Mouse (Mus musculus) fat pad, adult 2 months (tissue): ENCODE data around the gene Eif4a1.
"Not testable (repeated sequence)": the region's sequence is repeated elsewhere in the genome, so short reads cannot be mapped to it uniquely, and the experiment has no call there.

Experiments used
- DNase-seq: peaks from one replicate; pipeline ENCODE4 v3.0.0-alpha.2; 2011; ENCODE audit warnings: low read depth, low spot score; ENCODE audit errors: extremely low read depth

Eif4a1 gene

DNA sequence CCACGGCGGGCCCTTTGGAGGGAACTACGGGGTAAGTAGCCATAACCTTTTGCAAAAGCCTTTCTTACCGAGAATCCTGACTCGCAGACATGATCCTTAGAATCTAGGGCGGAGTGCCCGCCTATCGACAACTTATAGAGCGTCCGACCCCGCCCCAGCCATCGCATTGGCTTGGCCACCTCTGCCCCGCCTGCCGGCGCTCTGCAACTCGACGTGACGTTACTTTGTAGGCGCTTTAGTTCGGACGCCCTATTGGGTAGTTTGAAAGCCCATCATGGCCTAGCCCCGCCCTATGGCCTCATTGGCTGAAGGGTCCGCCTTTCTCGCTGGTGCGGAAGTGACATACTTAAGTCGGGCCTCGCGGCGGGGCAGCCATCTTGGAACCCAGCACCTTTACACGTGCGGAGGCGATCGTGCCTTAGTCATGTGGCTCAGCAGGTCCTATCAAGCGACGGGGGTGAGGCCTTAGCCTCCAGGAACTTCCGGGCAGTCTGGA lies at the start of gene Eif4a1:
Gene Eif4a1 (minus strand): TSS at position 213 of the 496 bp plus-strand sequence.
- peak; percentile 99 for DNase-seq

DNA sequence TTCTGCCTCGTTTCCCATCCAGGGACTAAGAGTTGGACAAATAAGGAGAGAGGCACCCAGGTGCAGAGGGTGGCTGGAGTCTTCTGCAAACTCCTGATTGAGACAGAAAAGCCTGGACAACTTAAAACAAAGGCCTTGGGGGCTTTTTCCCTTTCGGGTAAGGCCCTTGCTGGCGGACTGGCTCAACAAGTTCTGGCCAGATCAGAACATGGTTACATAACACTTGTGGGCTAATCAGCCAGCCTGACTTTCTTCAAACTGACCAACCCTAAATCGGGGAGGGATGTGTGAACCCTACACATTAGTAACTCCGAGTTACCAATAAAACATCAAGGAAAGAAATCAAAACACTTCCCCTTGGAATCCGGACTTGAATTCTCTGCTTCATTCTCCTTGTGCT lies 48.6 kb upstream of the Eif4a1 start:
- peak; percentile 73 for DNase-seq

DNA sequence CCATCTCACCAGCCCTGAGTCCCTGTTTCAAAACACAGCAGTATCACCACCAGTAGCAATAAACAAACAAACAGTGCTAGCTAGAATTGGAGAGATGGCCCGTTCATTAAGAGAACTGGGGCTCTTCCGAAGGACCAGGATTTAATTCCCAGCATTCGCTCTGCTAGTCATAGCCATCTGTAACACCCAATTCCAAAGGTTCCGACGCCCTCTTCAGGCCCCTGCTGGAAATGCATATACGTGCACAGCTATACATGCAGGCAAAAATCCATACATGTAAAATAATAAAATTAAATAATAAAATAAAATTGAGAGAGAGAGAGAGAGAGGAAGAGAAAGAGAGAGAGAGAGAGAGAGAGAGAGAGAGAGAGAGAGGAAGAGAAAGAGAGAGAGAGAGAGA lies 47.2 kb upstream of the Eif4a1 start:
- no peak for DNase-seq

DNA sequence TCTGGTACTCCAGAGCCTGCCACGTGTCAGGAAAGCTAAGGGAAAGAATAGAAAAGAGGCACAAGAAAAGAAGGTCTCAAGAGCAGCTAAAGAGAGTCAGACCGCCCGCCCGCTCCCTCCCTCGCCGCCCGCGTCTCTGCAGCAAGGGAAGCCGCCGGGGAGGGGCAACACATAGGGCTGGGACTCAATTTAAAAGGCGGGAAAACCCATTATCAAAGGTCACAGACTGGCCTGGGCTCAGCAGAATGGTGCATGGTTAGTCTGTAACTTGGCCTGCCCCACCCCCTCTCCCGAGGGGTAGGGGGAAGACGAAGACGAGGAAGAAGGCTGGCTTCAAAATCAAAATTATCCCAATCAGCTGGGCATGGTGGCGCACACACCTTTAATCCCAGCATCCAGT lies 46.4 kb upstream of the Eif4a1 start:
- no peak for DNase-seq

DNA sequence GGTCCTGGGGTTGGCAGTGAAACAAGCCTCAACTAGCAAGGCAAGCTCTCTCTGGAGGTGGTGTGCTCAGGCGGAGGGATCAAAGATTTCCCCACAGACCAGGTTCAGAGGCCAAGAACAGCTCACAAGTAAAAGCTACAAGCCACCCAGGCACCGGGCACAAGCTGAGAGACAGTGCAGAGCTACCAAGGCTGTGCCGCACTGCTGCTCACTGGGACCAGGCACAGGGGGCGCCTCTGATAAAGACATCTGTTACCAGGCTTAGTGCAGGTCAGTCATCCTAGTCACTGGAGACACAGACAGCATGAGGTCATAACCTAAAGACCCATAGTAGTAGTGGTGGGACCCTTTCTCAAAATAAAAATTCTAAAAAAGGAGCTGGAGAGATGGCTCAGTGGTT lies 44.7 kb upstream of the Eif4a1 start:
- DNase-seq, result no peak

DNA sequence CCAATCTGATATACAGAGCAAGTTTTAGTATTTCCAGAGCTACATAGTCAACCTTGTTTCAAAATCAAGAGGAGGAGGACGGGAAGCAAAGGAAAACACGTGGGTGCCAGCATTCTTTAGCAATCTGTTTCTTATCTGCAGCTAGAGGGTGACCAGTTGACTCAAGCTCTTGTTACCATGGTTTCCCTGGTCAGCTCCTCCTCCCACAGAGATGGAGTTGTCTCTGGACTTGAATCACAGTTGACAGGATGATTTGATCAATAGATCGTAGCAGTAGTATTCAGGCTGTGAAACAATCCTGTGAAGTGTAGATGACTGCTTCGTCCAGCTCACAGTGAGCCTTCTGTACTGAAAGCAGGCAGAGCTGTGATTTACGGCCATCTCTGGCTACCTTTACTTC lies 43.7 kb upstream of the Eif4a1 start:
- peak; percentile 77 for DNase-seq

DNA sequence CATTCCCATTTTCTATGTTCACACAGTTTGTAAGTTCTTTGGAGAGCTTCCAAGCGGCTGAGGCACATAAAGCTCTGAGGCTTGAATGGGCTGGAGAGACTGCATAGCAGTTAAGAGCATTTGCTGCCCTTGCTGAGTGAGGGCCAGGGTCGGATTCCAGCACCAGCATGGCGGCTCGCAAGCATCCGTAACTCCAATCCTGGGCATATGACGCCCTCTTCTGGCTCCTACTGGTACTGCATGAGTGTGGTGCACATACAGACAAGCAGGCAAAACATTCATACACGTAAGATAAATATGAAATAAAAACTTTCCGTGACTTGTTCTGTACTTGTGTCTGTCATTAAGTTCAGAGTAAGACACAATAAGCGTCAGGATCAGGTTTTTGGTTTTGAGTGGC lies 43.3 kb upstream of the Eif4a1 start:
- DNase-seq, result no peak

DNA sequence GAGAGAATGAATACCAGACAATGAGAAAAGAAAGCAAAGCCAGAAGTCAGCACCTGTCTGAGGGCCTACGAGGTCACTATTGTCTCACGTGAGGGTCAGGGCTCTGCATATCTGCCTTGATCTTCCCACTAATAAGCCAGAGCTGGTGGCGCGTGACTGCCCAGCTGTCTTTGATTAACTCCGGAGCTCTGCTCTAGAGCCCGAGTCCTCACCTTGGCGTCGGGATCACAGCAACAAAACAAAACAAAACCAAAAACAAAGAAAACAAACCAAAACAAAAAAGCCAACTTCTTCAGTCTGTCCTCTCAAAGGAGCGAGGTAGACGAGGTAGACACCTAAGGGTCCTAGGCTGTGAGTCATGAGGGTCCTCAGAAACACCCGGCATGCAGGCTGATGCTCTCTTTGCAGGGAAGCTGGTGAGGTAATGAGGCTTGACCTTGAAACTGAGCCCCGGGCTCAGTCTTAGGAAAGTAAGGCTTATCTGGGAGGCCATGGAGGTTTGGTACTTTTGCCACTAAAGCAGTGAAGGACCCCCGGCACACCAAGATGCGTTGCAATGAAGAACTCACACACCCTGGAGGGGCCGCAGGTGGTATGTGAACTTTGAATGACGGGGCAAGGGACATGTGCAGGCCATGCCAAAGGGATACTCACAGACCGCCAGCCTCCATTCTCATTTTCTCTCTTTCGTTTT lies 42.6 kb upstream of the Eif4a1 start:
- no peak for DNase-seq

DNA sequence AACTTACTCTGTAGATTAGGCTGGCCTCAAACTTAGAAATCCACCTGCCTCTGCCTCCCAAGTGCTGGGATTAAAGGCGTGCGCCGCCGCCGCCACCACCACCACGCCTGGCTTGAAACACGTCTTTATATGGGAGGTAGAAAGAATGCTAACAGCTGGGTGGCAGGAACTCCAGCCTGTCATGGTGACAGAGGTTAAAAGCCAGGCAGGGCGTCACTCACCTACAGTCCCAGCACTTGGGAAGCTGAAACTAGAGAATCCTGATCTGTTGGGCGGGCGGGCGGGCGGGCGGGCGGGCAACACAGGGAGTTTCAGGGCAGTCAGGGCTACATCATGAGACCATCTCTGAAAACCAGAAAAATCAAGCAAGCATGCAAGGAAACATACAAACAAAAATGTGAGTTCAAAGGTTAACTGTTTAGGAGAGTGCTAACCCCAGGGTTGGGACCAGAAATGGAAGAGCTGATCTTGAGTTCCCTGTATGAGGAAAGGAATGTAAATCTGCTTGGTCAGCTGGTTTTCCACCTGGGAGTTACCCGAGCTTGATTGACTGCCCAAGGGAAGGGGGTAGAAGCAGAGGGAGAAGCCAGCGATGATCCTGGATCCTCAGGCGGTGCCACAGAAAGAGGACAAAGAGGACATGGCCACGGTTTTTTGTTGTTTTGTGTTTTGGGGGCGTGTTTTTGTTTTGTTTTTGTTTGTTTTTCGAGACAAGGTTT lies 40.9 kb upstream of the Eif4a1 start:
- DNase-seq, result no peak

DNA sequence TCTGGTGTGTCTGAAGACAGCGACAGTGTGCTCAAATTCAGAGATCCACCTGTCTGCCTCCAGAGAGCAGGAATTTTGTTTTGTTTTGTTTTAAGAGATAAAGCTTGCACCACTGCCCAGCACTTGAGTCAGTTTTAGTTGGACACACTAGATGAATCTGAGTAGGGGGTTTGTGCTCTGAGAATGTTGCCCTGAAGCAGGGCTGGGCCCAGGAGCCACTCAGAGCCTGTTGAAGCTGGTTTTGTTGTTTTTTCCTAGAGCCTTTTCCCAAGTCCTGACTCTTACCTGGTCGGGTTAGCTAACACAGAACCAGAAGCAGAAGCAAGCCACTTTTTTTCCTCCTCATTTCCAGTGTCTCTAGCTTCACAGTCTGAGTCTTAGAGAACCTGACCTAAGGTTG lies 38.9 kb upstream of the Eif4a1 start:
- DNase-seq, result no peak

DNA sequence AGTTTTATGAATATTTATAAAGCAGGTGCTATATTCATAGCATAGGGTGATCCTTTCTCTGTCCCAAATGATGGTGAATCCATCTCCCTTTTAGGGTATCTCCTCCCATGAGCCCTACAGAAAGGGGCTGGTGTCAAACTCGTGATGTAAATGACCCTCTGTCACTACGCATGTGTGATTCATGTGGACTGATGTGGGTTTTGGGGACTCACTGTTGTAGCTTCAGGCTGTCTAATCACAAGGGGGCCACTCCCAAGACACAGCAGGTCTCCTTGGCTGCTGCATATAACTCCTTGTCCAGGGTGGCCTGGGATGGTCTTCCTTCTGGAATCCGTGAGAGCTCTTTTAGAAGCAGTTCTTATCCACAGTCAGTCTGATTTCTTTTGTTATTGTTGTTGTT lies 38.2 kb upstream of the Eif4a1 start:
- DNase-seq, result no peak

DNA sequence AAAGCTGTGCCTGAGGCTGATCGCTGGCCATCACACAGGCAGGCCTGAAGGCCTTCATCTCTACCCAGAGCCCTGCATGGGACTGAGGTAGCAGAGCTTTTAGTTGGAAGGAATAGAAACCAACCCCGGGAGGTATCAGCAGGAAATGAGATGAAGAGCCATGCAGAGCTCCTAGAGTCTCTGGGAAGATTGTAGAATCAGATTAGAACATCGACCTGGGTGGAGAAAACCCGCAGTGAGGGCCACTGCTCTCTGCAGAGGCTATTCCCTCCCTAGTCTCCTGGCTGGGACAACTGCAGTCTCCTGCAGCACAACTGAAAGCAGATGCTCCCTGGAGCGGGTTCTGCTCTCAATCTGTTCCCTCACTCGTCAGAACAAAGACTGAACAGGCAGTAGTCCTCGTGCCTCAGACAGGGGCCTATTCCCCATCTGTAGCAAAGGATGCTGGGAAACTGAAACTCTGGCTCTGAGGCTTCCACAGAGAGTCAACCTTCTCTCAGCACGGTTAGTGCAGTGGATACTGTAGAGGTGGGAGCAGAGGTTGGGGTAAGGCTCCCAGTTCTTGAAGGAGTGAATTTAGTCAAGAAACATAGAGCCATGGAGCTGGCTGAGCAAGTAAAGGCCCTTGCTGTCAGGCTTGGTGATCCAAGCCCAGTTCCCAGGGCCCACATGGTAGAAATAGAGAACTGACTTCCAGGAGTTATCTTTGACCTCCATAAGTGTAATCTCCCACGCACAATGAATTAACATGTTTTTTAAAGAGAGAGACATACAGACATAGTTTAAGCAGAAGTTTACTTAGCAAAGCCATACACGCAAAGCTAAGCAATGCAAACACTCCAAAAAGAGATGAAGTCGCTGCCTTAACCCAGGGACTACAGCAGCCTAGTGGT lies 37.6 kb upstream of the Eif4a1 start:
- DNase-seq, result no peak

DNA sequence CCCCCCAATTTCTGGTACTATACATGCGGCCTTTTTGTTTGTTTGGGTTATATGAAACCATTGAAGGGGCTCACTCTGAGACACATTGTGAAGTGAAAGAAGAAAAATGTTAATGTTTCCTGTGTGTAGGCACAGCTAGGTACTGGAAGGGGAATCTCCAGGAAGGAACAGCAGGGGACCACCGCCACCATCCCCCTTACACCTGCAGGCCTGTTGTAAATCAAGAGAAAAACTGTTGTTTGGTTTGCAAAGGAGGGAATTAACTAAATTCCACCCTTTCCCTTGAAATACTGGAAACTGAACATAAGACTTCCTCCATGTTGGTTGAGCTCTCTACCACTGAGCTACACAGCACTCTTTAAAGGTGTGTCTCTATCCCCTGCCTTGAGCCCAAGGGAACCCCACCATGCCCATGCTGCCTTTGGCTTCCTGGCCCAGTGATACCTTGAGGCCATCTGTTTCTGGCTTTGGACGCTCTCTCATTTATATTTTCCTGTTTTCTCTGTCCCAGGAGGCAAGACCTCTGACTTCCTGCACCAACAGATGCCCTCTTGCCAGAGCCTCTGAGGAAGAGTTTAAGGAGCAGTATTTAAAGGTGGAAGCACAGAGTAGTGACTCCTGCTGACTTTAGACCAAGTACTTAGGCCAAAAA lies 36.5 kb upstream of the Eif4a1 start:
- DNase-seq, result no peak

DNA sequence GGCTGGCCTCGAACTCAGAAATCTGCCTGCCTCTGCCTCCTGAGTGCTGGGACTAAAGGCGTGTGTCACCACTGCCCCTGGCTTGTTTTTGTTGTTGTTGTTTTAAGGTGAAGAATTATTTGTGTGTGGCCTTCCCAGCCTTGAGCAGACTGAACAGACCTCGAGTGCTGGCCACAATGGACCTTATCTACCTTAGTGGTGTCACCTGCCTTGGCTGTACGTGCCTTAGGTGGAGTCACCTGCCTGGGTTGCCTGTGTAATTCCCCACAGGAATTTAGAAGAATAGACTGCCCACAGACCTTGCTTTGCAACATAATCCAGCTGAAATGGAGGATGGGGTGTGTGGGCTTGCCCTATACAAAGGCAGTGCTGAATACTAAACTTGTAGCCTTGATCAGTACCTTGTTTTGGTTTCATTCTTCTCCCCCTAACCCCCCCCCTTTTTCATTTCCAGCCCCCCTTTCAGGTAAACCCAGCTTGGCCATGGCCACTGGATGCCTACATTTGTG lies 35.7 kb upstream of the Eif4a1 start:
- DNase-seq, result no peak

DNA sequence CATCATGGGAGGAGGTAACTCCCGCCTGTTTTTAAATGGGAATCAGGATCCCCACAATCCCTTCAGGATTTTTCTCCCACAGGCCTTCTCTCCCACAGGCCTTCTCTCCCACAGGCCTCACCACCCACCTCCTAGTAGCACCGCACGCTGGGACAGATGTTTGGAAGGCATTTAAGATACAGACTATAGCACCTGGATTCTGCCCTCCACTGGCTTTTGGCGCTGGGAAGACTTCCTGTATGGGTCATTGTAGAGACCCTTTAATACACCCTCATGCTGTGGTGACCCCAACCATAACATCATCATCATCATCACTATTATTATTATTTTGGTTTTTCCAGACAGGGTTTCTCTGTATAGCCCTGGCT lies 35.2 kb upstream of the Eif4a1 start:
- no peak for DNase-seq

DNA sequence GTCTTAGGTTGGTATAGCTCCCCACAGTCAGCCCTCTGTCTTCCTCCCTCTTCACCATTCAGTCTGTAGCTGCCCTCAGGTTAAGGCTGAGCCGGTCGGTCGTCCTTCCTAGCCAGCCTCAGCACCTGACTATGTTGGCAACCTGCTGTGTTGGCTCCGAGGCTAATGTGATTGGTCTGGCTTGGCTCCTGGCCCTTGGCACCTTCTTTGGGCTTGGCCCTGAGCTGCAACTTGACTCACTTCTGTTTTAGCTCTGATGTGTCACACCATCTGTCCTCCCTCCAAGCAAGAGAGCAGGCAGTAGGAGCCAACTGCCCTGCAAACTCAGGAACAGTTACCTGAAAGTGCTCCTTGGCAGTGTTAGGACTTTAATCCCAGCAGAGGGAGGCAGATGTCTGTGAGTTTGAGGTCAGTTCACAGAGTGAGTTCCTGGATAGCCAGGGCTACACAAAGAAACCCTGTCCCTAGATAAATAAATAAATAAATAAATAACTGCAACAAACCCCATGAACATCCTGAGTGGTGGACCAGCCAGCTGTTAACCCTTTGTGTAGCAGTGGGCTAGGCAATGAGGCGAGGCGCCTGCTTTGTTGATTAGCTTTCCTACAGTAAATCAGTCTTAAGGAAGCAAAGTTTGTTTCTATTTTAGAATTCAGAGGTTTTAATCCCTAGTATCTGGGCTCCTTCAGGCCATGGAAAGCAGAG lies 34.7 kb upstream of the Eif4a1 start:
- peak; percentile 96 for DNase-seq

DNA sequence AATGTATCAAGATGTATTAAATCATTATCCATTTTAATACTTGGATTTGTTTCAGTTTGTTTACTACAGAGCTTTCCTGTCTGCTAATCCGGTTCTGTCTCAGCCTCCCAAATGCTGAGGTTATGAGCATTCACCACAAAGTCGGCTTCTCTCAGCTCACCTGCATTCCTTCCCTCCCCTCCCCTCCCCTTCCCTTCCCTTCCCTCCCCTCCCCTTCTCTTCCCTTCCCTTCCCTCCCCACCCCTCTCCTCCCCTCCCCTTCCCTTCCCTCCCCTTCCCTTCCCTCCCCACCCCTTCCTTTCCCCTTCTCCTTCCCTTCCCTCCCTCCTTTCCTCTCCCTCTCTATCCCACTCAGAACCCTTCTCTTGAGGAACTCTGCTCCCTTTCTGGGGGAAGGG lies 32.4 kb upstream of the Eif4a1 start:
- DNase-seq, result no peak

DNA sequence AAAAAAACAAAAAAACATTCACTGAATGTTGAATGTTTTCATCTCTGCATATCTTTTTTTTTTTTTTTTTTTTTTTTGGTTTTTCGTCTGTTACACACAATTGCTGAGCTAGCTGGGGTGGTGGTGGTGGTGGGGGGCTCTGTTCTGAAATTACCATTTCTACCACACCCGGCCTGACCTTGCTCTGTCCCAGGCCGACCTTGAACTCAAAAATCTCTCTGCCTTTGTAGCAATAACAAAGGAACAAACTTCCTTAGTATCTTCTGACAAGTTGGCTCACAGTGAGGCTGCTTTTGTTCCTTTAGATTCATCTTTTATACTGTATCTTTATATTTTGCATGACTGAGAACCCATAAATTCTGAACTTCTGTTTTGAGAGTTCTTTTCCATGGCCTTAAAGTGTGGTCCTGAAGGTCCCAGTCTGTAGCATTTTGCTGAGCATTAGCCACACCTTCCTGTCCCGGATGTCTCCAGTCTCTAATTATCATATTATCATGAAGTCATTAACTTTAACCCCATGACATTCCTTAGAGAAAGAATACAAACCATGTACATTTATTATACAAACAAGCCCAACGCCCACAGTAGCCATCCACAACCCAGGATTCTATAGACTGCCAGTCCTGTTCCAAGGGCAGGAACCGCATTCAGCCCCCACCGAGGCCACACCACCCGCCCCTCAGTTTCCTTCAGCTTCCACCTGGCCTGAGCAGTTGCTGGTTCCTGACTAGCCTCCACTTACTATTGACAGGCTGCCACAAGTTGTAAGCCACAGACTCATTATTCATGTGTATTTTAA lies 31.8 kb upstream of the Eif4a1 start:
- no peak for DNase-seq

DNA sequence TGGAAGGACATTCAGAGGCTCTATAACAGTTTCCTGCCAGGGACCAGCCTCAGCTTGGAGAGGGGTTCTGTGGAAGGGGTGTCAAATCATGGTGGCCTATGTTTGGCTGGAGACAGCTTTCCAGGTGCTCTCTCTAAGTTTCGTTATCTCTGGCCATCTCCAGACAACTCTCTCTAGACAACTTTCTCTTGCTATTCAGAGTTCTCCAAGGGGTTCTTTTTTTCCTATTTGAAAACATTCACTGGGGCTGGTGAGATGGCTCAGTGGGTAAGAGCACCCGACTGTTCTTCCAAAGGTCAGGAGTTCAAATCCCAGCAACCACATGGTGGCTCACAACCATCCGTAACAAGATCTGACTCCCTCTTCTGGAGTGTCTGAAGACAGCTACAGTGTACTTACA lies 31.2 kb upstream of the Eif4a1 start:
- not testable (repeated sequence) for DNase-seq

DNA sequence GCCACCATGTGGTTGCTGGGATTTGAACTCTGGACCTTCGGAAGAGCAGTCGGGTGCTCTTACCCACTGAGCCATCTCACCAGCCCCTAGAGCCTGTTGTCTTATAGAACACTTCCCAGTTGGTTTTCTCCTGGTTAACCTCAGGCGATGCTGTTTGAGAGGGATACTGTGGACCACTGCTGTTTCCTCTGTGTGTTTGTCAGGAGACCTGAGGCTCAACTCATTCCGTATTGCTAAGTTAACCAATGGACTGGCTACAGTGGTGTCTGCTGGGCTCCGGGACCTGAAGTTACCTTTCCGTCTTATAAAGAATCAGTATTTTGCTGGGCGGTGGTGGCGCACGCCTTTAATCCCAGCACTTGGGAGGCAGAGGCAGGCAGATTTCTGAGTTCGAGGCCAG lies 30.7 kb upstream of the Eif4a1 start:
- DNase-seq, result not testable (repeated sequence)
